Mouse (Mus musculus) MEL (cell line): ENCODE measurements around the gene Frs3. TPM values are rescaled to one million over a fixed set of nuclear protein-coding genes. Genes with fewer than 3 reads are reported as not detected.
A peak's percentile ranks its signal among the peaks of the same experiment; 100 is the strongest.

Experiments
- DNase-seq: peaks from one replicate; pipeline ENCODE4 v3.0.0; 2011; ENCODE audit warnings: low read depth, low spot score
- H3K27ac ChIP-seq: 2 replicates; pipeline ENCODE4 v1.5.1; 2012; ENCODE audit warnings: low read depth, mild to moderate bottlenecking, control low read depth, low read length, moderate library complexity; ENCODE audit not compliant: control insufficient read depth
- H3K27me3 ChIP-seq, 2 experiments: fragments of 150-350 bp in 1 of 2; sonication (generic) in 1 of 2; 2 replicates each; pipeline ENCODE4 v1.6.1; 2012; ENCODE audit warnings: low read length in 2 of 2, mild to moderate bottlenecking in 2 of 2, improper control_type of control experiment in 1 of 2, moderate library complexity in 1 of 2; ENCODE audit not compliant: insufficient read depth in 2 of 2, control insufficient read depth in 1 of 2
- H3K36me3 ChIP-seq, 2 experiments: 2 replicates each; pipeline ENCODE4 v1.6.1; 2012 to 2014; ENCODE audit warnings: low read length in 2 of 2, improper control_type of control experiment in 1 of 2, inconsistent platforms in 1 of 2, mild to moderate bottlenecking in 1 of 2; ENCODE audit not compliant: insufficient read depth in 2 of 2, control insufficient read depth in 1 of 2
- H3K4me1 ChIP-seq, 2 experiments: fragments of 150-350 bp in 1 of 2; sonication (generic) in 1 of 2; 2 replicates each; pipeline ENCODE4 v1.6.1; 2012; ENCODE audit warnings: low read length in 2 of 2, improper control_type of control experiment in 1 of 2, mild to moderate bottlenecking in 1 of 2; ENCODE audit not compliant: insufficient read depth in 2 of 2, control insufficient read depth in 1 of 2
- H3K4me3 ChIP-seq, 2 experiments: fragments of 150-350 bp in 1 of 2; sonication (generic) in 1 of 2; 2 replicates each; pipeline ENCODE4 v1.5.1; 2012; ENCODE audit warnings: low read depth in 2 of 2, low read length in 2 of 2, mild to moderate bottlenecking in 2 of 2, moderate library complexity in 2 of 2, control low read depth in 1 of 2, improper control_type of control experiment in 1 of 2; ENCODE audit not compliant: control insufficient read depth in 1 of 2, insufficient read depth in 1 of 2
- H3K79me2 ChIP-seq: 2 replicates; pipeline ENCODE4 v1.6.1; 2012; ENCODE audit warnings: mild to moderate bottlenecking, low read length, moderate library complexity; ENCODE audit not compliant: control insufficient read depth, poor library complexity, insufficient read depth
- H3K9ac ChIP-seq: 2 replicates; pipeline ENCODE4 v1.6.1; 2012; ENCODE audit warnings: low read depth, mild to moderate bottlenecking, control low read depth, low read length, moderate library complexity; ENCODE audit not compliant: control insufficient read depth, poor library complexity, severe bottlenecking
- H3K9me3 ChIP-seq: fragments of 150-350 bp; sonication (generic); replicated peaks from 2 replicates; pipeline ENCODE4 v1.6.1; 2012; ENCODE audit warnings: mild to moderate bottlenecking, low read length, improper control_type of control experiment, moderate library complexity; ENCODE audit not compliant: insufficient read depth
- BHLHE40 ChIP-seq: IDR thresholded peaks from 2 replicates; pipeline ENCODE4 v1.6.1; 2012; ENCODE audit warnings: low read depth, mild to moderate bottlenecking, inconsistent platforms, low read length, improper control_type of control experiment, borderline replicate concordance
- CTCF ChIP-seq, 3 experiments: IDR thresholded peaks in 2 of 3; conservative IDR thresholded peaks in 1 of 3; 2 replicates each; pipeline ENCODE4 v1.5.1; 2011 to 2012; ENCODE audit warnings: low read length in 3 of 3, low read depth in 2 of 3, mild to moderate bottlenecking in 2 of 3, improper control_type of control experiment in 1 of 3, inconsistent platforms in 1 of 3, mixed read lengths in 1 of 3, moderate library complexity in 1 of 3; ENCODE audit not compliant: control insufficient read depth in 1 of 3, insufficient read depth in 1 of 3, poor library complexity in 1 of 3, severe bottlenecking in 1 of 3
- HCFC1 ChIP-seq: IDR thresholded peaks from 2 replicates; pipeline ENCODE4 v1.6.1; 2012; ENCODE audit warnings: low read depth, mild to moderate bottlenecking, inconsistent platforms, low read length, improper control_type of control experiment, moderate library complexity
- MXI1 ChIP-seq: IDR thresholded peaks from 2 replicates; pipeline ENCODE4 v1.6.1; 2011; ENCODE audit warnings: mild to moderate bottlenecking, low read depth, low read length, improper control_type of control experiment
- RCOR1 ChIP-seq: IDR thresholded peaks from 2 replicates; pipeline ENCODE4 v1.6.1; 2012; ENCODE audit warnings: low read depth, mild to moderate bottlenecking, inconsistent platforms, low read length, improper control_type of control experiment
- SIN3A ChIP-seq: IDR thresholded peaks from 2 replicates; pipeline ENCODE4 v1.6.1; 2012; ENCODE audit warnings: low read length, improper control_type of control experiment, inconsistent platforms
- SMC3 ChIP-seq: IDR thresholded peaks from 2 replicates; pipeline ENCODE4 v1.6.1; 2011; ENCODE audit warnings: low read depth, low read length, improper control_type of control experiment
- UBTF ChIP-seq: IDR thresholded peaks from 2 replicates; pipeline ENCODE4 v1.6.1; 2012; ENCODE audit warnings: low read depth, mild to moderate bottlenecking, inconsistent platforms, low read length, improper control_type of control experiment, moderate library complexity, borderline replicate concordance; ENCODE audit not compliant: insufficient read depth
- USF2 ChIP-seq, 2 experiments: IDR thresholded peaks; 2 replicates each; pipeline ENCODE4 v1.6.1; 2011 to 2012; ENCODE audit warnings: improper control_type of control experiment in 2 of 2, low read length in 2 of 2, borderline replicate concordance in 1 of 2, inconsistent platforms in 1 of 2, low read depth in 1 of 2, mild to moderate bottlenecking in 1 of 2; ENCODE audit not compliant: insufficient read depth in 1 of 2
- ZKSCAN1 ChIP-seq: IDR thresholded peaks from 2 replicates; pipeline ENCODE4 v1.6.1; 2012; ENCODE audit warnings: low read depth, mild to moderate bottlenecking, inconsistent platforms, low read length, improper control_type of control experiment, moderate library complexity
- ZMIZ1 ChIP-seq: IDR thresholded peaks from 2 replicates; pipeline ENCODE4 v1.6.1; 2012; ENCODE audit warnings: low read depth, mild to moderate bottlenecking, inconsistent platforms, low read length, improper control_type of control experiment, moderate library complexity
- polyA plus RNA-seq, 2 experiments: library from polyadenylated mRNA; stranded (reverse) in 1 of 2; unstranded in 1 of 2; fragments of >175 nt in 1 of 2; fragments of >200 nt in 1 of 2; gene quantifications; 2 replicates each; pipeline versions ENCODE4 v1.2.1 to v1.2.4; 2012; ENCODE audit warnings: low replicate concordance in 2 of 2, low read depth in 1 of 2; ENCODE audit not compliant: insufficient read length in 2 of 2, insufficient read depth in 1 of 2, missing spikeins in 1 of 2
- total RNA-seq: library from RNA; depleted of rRNA; stranded (reverse); fragments of 300-350 nt; gene quantifications from 2 replicates; pipeline ENCODE4 v1.2.3, GENCODE M21; 2012

Frs3 gene
- total and polyA plus RNA-seq, 3 experiments: 2.7 to 4.4 TPM; not detected in 1

GRCm38 (mm10) chr17:47730633-47731575 is 42.1 kb downstream of the Frs3 start:
- TF ChIP-seq CTCF (IDR thresholded peaks at IDR 0.05 in 2 of 3, conservative IDR thresholded peaks at IDR 0.05 in 1 of 3; ENCODE audit: control insufficient read depth in 1 of 3, insufficient read depth in 1 of 3, low read depth in 2 of 3, low read length in 3 of 3, poor library complexity in 1 of 3, severe bottlenecking in 1 of 3) (peak; percentile 4 to 49 (median 22); a peak in 3 of 6 replicates), MXI1 (no peak)
- TF ChIP-seq, all 39 proteins: peak for 1
- DNase-seq: no peak
- peaks cover 0 to 4% of the 10 kb centered on the region in 2 experiments for H3K27me3 ChIP-seq
- H3K36me3 ChIP-seq: no peaks in the 10 kb centered on the region; a peak in 1 of 4 replicates
- H3K27ac ChIP-seq: no peak overlapping the region
- H3K4me3 ChIP-seq: no peak overlapping the region
- H3K9me3 ChIP-seq: no peaks in the 10 kb centered on the region
- no peak overlapping the region for H3K9ac ChIP-seq
- H3K4me1 ChIP-seq: peaks cover 0 to 17% of the 10 kb centered on the region in 2 experiments; a peak in 1 of 4 replicates
- no peaks in the 10 kb centered on the region for H3K79me2 ChIP-seq

DNA sequence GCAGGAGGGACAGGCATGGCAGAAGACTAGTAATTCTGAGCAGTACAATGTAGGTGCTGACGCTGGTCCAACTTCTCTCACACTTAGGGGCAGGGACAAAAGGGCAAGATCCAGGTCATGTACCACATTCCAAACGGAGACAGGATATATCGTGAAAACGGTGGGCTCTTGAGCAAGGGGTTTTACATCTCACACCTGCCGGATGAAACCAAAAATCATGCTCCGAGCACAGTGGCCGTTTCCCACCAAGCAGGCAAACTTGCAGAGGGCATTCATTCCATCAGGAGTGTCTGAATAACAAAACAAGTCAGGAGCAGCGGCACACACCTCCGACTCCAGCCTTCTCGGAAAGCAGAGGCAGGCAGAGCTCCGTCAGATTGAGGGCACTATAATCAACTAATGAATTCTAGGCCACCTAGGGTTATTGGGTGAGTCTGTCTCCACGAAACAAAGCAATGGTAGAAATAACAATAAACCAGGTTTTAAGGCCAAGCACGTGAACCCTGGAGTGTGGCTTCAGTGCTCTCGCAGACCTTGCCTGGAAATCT is 46.8 kb downstream of the Frs3 start:
- H3K4me3 ChIP-seq: no peak overlapping the region
- no peaks in the 10 kb centered on the region for H3K9me3 ChIP-seq
- H3K27ac ChIP-seq: no peak overlapping the region
- peaks cover 0 to 10% of the 10 kb centered on the region in 2 experiments; a peak in 2 of 4 replicates for H3K36me3 ChIP-seq
- TF ChIP-seq BHLHE40 (no peak), USF2 (IDR thresholded peaks at IDR 0.05; ENCODE audit: borderline replicate concordance in 1 of 2, insufficient read depth in 1 of 2, low read depth in 1 of 2, low read length in 2 of 2) (no peak), SMC3 (no peak), RCOR1 (no peak), SIN3A (no peak), UBTF (no peak), ZKSCAN1 (no peak), HCFC1 (no peak), ZMIZ1 (no peak)
- H3K79me2 ChIP-seq: peaks cover 1% of the 10 kb centered on the region; the same call in 1 of the 2 replicates
- no peaks in the 10 kb centered on the region for H3K27me3 ChIP-seq
- peaks cover 0 to 23% of the 10 kb centered on the region in 2 experiments; a peak in 3 of 4 replicates for H3K4me1 ChIP-seq
- DNase-seq: no peak
- no peak overlapping the region for H3K9ac ChIP-seq
